Mouse (Mus musculus) bone marrow macrophage, adult 2 months (primary cell): ENCODE results near the gene Ltbr.

Experiments used
- CTCF ChIP-seq: IDR thresholded peaks from 2 replicates; pipeline ENCODE4 v1.5.1; 2012; ENCODE audit warnings: low read depth, mild to moderate bottlenecking, low read length, moderate library complexity
- POLR2A ChIP-seq: IDR thresholded peaks from 2 replicates; pipeline ENCODE4 v1.6.1; 2012; ENCODE audit warnings: mild to moderate bottlenecking, low read depth, low read length, borderline replicate concordance

- no peak for TF ChIP-seq CTCF
- TF ChIP-seq POLR2A, result no peak
Measured at GRCm38 (mm10) chr6:125305465-125305864, 8.2 kb downstream of the Ltbr start.
